Mouse (Mus musculus): ENCODE results near the gene Mgat3. TPM values are rescaled to one million over a fixed set of nuclear protein-coding genes. Genes with fewer than 3 reads are reported as not detected.

Gene Mgat3
- polyA plus RNA-seq, 1 experiment from 2014 or later, result 16.3 TPM

DNA sequence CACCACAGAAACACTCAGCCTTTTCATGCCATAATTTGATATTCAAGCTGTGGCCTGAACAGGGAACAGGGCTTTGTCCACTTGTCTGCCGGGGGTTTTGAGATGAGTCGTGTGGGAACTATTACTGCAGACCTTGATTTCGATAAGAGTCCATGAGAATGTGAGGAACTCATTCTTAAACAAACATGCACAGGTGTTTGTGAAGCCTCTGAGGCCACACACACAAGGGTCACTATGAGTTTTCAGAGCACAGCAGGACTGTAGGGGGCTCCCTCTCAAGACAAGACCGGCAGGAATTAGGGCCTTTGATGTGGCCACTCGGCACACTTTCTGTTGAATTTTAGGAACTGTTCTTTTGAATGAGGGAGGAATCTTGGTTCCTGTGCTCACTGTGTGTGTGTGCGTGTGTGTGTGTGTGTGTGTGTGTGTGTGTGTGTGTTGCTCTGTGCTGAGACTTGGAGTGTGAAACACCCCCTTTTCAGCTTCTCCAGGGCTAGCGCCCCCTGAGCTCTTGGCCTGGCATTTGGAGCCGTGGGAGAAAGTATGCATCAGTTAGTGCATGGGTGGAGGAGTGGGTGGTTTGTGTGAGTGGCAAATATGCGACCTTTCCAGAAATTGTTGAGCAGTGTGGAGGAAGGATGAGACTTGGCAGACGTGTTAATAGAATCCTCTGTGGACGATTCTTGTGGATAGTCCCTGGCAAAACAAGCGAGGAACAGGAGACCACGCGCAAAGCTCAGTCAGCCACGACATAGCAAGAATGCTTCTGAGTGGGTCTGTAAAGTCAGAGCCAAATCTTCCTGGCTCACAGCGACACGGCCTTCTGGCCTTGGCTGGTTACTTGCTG, 35.4 kb upstream of the Mgat3 start:
- Histone ChIP-seq H3K27me3 (replicated peaks) (no peaks in the 10 kb centered on the region), H3K9ac (no peak overlapping the region), H3K36me3 (replicated peaks) (0 out of 2 replicates have a peak, but pooled peaks cover 5% of the 10 kb centered on the region), H3K4me2 (no peak overlapping the region), H3K27ac (0 out of 2 replicates have a peak overlapping the region, but pooled peaks have one; percentile 15), H3K4me3 (no peak overlapping the region), H3K4me1 (peaks cover 27% of the 10 kb centered on the region), H3K9me3 (no peaks in the 10 kb centered on the region)
- no peak for ATAC-seq (replicated peaks)
- WGBS, result 59% methylated on average over 17 of the region's 17 CpGs

DNA sequence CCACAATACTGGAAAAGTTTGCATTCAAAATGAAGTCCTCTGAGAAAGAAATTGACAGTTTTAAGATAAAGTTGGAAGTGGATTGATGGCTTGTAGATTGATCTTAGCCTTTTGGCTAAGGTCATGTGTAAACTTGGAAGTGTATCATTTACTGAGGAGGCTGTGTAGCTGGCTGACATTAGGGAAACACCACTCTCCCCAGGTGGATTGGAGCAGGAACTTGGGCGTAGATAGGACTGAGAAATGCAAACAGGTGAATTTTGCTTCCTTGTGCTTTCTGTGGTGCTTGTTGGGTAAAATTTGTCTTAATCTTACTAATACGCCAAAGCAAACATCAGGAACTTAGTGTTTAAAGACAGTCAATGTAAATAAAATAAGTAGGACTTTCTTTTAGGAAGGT, 33.2 kb upstream of the Mgat3 start:
- no peak overlapping the region for H3K4me3 ChIP-seq
- H3K9me3 ChIP-seq, result no peaks in the 10 kb centered on the region
- 0 out of 2 replicates have a peak, but pooled peaks cover 5% of the 10 kb centered on the region for H3K36me3 ChIP-seq (replicated peaks)
- H3K27me3 ChIP-seq (replicated peaks), result no peaks in the 10 kb centered on the region
- 99% methylated on average over 2 of the region's 2 CpGs for WGBS
- no peak overlapping the region for H3K9ac ChIP-seq
- H3K4me2 ChIP-seq, result no peak overlapping the region
- peaks cover 9% of the 10 kb centered on the region; the same call in 1 of the 2 replicates for H3K4me1 ChIP-seq
- ATAC-seq (replicated peaks), result no peak
- no peak overlapping the region for H3K27ac ChIP-seq

GRCm38 (mm10) chr15:80140878-80141277, 32.6 kb upstream of the Mgat3 start:
- WGBS, result 97% methylated on average over 3 of the region's 3 CpGs
- H3K4me1 ChIP-seq, result peaks cover 9% of the 10 kb centered on the region; the same call in 1 of the 2 replicates
- no peaks in the 10 kb centered on the region for H3K9me3 ChIP-seq
- H3K27ac ChIP-seq, result no peak overlapping the region
- no peak overlapping the region for H3K9ac ChIP-seq
- H3K36me3 ChIP-seq (replicated peaks), result 0 out of 2 replicates have a peak, but pooled peaks cover 5% of the 10 kb centered on the region
- H3K4me2 ChIP-seq, result no peak overlapping the region
- H3K4me3 ChIP-seq, result no peak overlapping the region
- no peaks in the 10 kb centered on the region for H3K27me3 ChIP-seq (replicated peaks)
- no peak for ATAC-seq (replicated peaks)

GRCm38 (mm10) chr15:80142130-80142529, 31.4 kb upstream of the Mgat3 start:
- Histone ChIP-seq H3K27me3 (replicated peaks) (no peaks in the 10 kb centered on the region), H3K9me3 (no peaks in the 10 kb centered on the region), H3K27ac (no peak overlapping the region), H3K36me3 (replicated peaks) (0 out of 2 replicates have a peak, but pooled peaks cover 5% of the 10 kb centered on the region), H3K4me2 (no peak overlapping the region), H3K4me1 (peaks cover 9% of the 10 kb centered on the region; the same call in 1 of the 2 replicates), H3K4me3 (no peak overlapping the region), H3K9ac (no peak overlapping the region)
- ATAC-seq (replicated peaks), result no peak
- WGBS, result 99% methylated on average over 3 of the region's 3 CpGs

- Histone ChIP-seq H3K4me1 (no peaks in the 10 kb centered on the region; the same call in 1 of the 2 replicates), H3K4me2 (no peak overlapping the region), H3K9me3 (no peaks in the 10 kb centered on the region), H3K27ac (no peak overlapping the region), H3K36me3 (replicated peaks) (0 out of 2 replicates have a peak, but pooled peaks cover 5% of the 10 kb centered on the region), H3K9ac (no peak overlapping the region), H3K27me3 (replicated peaks) (no peaks in the 10 kb centered on the region), H3K4me3 (no peak overlapping the region)
- no peak for ATAC-seq (replicated peaks)
- 93% methylated on average over 6 of the region's 6 CpGs for WGBS
Measured at GRCm38 (mm10) chr15:80143760-80144159, 29.8 kb upstream of the Mgat3 start.

DNA sequence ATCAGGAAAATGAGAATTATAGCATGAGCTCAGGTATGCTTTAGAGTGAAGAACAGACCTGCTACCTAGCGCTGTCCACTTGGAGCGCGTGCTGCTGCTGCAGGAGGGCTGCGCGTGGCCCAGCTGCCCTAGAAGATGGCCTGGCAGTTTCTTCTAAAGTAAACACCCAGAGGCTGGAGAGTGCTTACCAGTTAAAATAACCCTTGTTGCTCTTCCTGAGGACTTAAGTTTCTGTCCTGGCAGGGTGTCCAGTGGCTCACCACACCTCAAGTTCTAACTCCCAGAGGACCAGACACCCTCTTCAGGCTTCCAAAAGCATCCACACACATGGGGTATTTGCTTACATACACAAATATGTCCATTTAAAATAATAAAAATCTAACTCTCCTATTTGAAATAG, 28.1 kb upstream of the Mgat3 start:
- H3K27me3 ChIP-seq (replicated peaks), result no peaks in the 10 kb centered on the region
- 0 out of 2 replicates have a peak, but pooled peaks cover 5% of the 10 kb centered on the region for H3K36me3 ChIP-seq (replicated peaks)
- H3K4me2 ChIP-seq, result no peak overlapping the region
- ATAC-seq (replicated peaks), result no peak
- H3K27ac ChIP-seq, result no peak overlapping the region
- H3K9me3 ChIP-seq, result no peaks in the 10 kb centered on the region
- 93% methylated on average over 5 of the region's 5 CpGs for whole genome bisulfite sequencing
- H3K9ac ChIP-seq, result no peak overlapping the region
- no peaks in the 10 kb centered on the region; the same call in 1 of the 2 replicates for H3K4me1 ChIP-seq
- no peak overlapping the region for H3K4me3 ChIP-seq

- no peak for ATAC-seq (replicated peaks)
- Histone ChIP-seq H3K9me3 (no peaks in the 10 kb centered on the region), H3K36me3 (replicated peaks) (0 out of 2 replicates have a peak, but pooled peaks cover 7% of the 10 kb centered on the region), H3K9ac (no peak overlapping the region), H3K4me3 (no peak overlapping the region), H3K4me1 (no peaks in the 10 kb centered on the region; the same call in 1 of the 2 replicates), H3K27ac (0 out of 2 replicates have a peak overlapping the region, but pooled peaks have one; percentile 9), H3K27me3 (replicated peaks) (no peaks in the 10 kb centered on the region), H3K4me2 (no peak overlapping the region)
- WGBS, result 62% methylated on average over 6 of the region's 6 CpGs
Measured at GRCm38 (mm10) chr15:80146153-80146552, 27.4 kb upstream of the Mgat3 start.

GRCm38 (mm10) chr15:80147090-80147489, 26.4 kb upstream of the Mgat3 start:
- no peaks in the 10 kb centered on the region for H3K9me3 ChIP-seq
- H3K27me3 ChIP-seq (replicated peaks), result no peaks in the 10 kb centered on the region
- no peak for ATAC-seq (replicated peaks)
- H3K4me1 ChIP-seq, result no peaks in the 10 kb centered on the region; the same call in 1 of the 2 replicates
- no peak overlapping the region for H3K4me2 ChIP-seq
- H3K36me3 ChIP-seq (replicated peaks), result peaks cover 8% of the 10 kb centered on the region; the same call in 1 of the 2 replicates
- H3K27ac ChIP-seq, result no peak overlapping the region
- 71% methylated on average over 14 of the region's 14 CpGs for WGBS
- no peak overlapping the region for H3K4me3 ChIP-seq
- no peak overlapping the region for H3K9ac ChIP-seq

DNA sequence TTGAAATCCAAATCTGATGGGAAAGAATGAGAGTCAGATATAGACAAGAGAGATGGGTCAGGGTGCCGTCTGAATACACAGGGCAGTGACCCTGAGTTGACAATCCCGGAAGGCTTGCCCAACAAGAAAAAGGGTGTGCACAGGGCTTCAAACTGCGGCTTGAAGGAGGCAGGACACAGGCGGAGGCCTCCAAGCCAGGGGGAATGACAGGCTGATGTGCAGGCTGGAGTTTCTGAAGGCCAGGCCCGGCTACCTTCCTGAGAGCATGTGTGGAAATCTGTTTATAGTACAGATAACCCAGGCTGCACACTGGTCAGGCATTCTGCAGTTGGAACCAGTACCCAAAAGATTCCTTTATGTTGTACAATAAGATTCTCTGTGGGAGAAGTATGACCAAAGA, 26.0 kb upstream of the Mgat3 start:
- Histone ChIP-seq H3K4me3 (no peak overlapping the region), H3K4me1 (no peaks in the 10 kb centered on the region; the same call in 1 of the 2 replicates), H3K27ac (no peak overlapping the region), H3K36me3 (replicated peaks) (peaks cover 10% of the 10 kb centered on the region; the same call in 1 of the 2 replicates), H3K4me2 (no peak overlapping the region), H3K9ac (no peak overlapping the region), H3K27me3 (replicated peaks) (no peaks in the 10 kb centered on the region), H3K9me3 (no peaks in the 10 kb centered on the region)
- 74% methylated on average over 5 of the region's 5 CpGs for WGBS
- no peak for ATAC-seq (replicated peaks)

GRCm38 (mm10) chr15:80148565-80148964, 25.0 kb upstream of the Mgat3 start:
- Histone ChIP-seq H3K36me3 (replicated peaks) (peaks cover 20% of the 10 kb centered on the region; the same call in 1 of the 2 replicates), H3K27me3 (replicated peaks) (no peaks in the 10 kb centered on the region), H3K4me2 (no peak overlapping the region), H3K27ac (no peak overlapping the region), H3K9ac (no peak overlapping the region), H3K4me1 (no peaks in the 10 kb centered on the region; the same call in 1 of the 2 replicates), H3K9me3 (no peaks in the 10 kb centered on the region), H3K4me3 (no peak overlapping the region)
- 87% methylated on average over 8 of the region's 8 CpGs for WGBS
- no peak for ATAC-seq (replicated peaks)

- WGBS, result 96% methylated on average over 7 of the region's 7 CpGs
- no peak for ATAC-seq (replicated peaks)
- H3K27me3 ChIP-seq (replicated peaks), result no peaks in the 10 kb centered on the region
- no peaks in the 10 kb centered on the region; the same call in 1 of the 2 replicates for H3K4me1 ChIP-seq
- H3K36me3 ChIP-seq (replicated peaks), result peaks cover 29% of the 10 kb centered on the region
- no peak overlapping the region for H3K9ac ChIP-seq
- no peak overlapping the region for H3K27ac ChIP-seq
- H3K9me3 ChIP-seq, result no peaks in the 10 kb centered on the region
- no peak overlapping the region for H3K4me2 ChIP-seq
- H3K4me3 ChIP-seq, result no peak overlapping the region
Measured at GRCm38 (mm10) chr15:80149517-80149916, 24.0 kb upstream of the Mgat3 start.

DNA sequence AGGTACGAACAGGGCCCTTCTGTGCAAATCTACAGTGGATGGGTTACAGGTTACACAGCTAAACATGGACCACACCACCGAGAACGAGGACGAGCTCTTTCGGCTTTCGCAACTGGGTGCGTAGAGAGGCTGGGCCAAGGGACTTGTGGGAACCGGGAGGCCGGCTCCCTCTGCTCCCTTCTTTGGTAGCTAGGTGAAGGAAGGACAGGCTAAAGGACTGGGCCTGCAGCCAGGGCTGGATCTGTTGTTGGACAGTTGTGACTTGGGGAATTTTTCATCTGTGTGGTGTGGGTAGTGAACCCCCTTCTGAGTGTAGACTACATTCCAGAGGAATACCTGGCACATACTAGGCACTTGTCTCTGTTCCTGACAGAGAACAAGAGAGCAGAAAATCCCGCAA, 20.9 kb upstream of the Mgat3 start:
- Histone ChIP-seq H3K4me3 (no peak overlapping the region), H3K9ac (no peak overlapping the region), H3K36me3 (replicated peaks) (peaks cover 35% of the 10 kb centered on the region), H3K27ac (no peak overlapping the region), H3K4me1 (no peaks in the 10 kb centered on the region), H3K27me3 (replicated peaks) (no peaks in the 10 kb centered on the region), H3K9me3 (no peaks in the 10 kb centered on the region), H3K4me2 (no peak overlapping the region)
- WGBS, result 90% methylated on average over 10 of the region's 10 CpGs
- no peak for ATAC-seq (replicated peaks)
